Mouse (Mus musculus): Measurements from ENCODE around the gene Ccdc180. TPM values are rescaled to one million over a fixed set of nuclear protein-coding genes. Genes with fewer than 3 reads are reported as not detected.

Gene Ccdc180
- total RNA-seq (2014; fragmentation: Nextera tagmentation): 0.96 TPM in 1 of 2 replicates, not detected in the other
- not detected in 2 replicates for total RNA-seq (2017)

DNA sequence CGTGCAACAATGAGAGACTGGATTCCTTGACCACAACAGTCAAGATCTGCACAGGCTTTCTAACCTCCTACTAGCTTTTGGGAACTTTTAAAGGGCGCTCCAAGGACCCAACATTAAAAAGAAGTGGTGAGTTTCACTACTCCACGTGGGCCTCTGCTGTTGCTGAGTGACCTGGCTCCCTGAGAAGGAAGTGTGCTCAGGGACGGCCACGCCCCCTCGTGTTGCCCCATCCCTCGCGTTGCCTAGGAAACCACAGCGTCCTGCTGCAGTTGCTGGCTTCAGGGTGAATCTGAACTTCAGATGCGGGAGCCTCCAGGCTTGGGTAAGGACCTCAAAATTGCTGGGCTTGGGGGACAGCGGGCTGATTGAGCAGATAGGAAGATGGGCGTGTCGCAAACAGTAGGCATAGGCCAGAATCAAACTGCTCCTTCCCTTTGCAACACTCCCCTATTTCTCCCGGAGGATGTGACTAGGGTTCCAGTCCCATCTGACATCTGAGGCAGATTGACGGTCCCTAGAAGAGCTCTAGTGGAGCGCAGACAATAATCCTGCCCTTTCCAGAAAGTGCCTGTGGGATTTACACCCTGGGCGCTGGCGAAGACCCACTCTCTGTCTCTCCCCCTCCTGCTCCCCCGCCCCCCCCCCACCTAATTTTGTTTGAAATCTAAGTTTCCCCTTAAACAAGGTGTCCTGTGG, at the start of gene Ccdc180:
Gene Ccdc180 (plus strand): TSS at position 238 of the 696 bp plus-strand sequence.
- peak; percentile 75 for ATAC-seq (replicated peaks; ENCODE audit: low FRiP score, low TSS enrichment, poor library complexity, severe bottlenecking)

GRCm38 (mm10) chr4:45844355-45844754, 45.7 kb upstream of the Ccdc180 start:
- ATAC-seq (replicated peaks; ENCODE audit: low FRiP score, low TSS enrichment, poor library complexity, severe bottlenecking): no peak; the same call in 1 of the 2 replicates

GRCm38 (mm10) chr4:45846263-45846662, 43.8 kb upstream of the Ccdc180 start:
- no peak for ATAC-seq (replicated peaks; ENCODE audit: low FRiP score, low TSS enrichment, poor library complexity, severe bottlenecking)

GRCm38 (mm10) chr4:45848109-45848824, 41.8 kb upstream of the Ccdc180 start, which contains the start of gene Stra6l:
Stra6l (plus strand) TSS chr4:45848664.
- ATAC-seq (replicated peaks; ENCODE audit: low FRiP score, low TSS enrichment, poor library complexity, severe bottlenecking): no peak

GRCm38 (mm10) chr4:45848825-45849156, 41.3 kb upstream of the Ccdc180 start:
- no peak for ATAC-seq (replicated peaks; ENCODE audit: low FRiP score, low TSS enrichment, poor library complexity, severe bottlenecking)

DNA sequence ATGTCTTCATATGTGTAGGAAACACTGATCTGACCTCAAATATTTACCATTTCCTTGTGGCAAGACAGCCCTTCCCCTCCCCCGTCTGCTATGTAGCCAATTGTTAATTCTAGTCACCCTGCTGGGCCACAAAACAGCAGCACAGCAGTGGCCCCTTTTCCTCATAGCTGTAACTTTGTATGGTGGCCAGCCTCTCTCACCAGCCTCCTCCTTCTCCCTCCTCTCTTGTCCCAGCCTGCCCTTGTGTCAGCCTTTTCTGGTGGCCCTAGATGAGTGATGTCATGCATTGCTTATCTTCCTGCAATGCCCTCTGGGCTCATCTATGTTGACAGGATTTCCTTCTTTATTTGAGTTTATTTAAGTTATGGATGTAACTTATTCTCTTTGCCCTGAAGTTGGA, 40.7 kb upstream of the Ccdc180 start:
- ATAC-seq (replicated peaks; ENCODE audit: low FRiP score, low TSS enrichment, poor library complexity, severe bottlenecking): no peak

GRCm38 (mm10) chr4:45851640-45852051, 38.5 kb upstream of the Ccdc180 start:
- ATAC-seq (replicated peaks; ENCODE audit: low FRiP score, low TSS enrichment, poor library complexity, severe bottlenecking): no peak

DNA sequence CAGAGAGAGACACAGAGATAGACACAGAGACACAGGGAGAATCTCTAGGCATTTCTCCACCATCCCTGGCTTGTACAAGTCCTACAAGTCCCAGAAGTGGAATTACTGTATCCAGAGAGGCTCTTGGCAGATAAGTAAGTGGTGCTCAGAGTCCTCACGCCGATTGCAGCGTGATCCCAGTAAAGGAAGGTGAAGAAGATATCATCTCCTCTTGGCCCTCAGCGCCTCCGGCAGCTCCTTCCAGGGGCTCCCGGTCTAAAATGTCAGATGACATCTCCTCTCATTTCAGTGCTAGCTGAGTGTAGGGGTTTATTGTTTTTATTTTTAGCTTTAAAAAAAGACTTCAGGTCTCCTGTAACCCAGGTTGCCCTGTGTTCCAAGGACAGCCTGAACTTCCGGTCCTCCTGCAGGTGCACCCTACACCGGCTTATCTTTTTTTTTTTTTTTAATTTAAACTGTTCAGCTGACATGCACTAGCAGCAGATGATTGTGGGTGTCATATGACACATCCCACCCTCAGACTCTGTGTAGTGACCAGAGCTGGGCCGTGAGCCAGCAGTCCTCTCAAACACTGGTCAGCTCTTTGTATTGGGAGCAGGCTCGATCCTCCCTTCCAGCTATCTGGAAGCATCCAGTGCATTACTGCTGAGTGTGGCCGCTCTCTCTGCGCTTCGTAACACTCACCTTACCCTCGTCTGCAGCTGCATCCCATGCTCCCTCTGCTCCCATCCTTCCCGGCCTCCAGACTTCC, 36.4 kb upstream of the Ccdc180 start:
- ATAC-seq (replicated peaks; ENCODE audit: low FRiP score, low TSS enrichment, poor library complexity, severe bottlenecking): no peak

- 0 out of 2 replicates have a peak, but pooled peaks have one; percentile 55 for ATAC-seq (replicated peaks; ENCODE audit: low FRiP score, low TSS enrichment, poor library complexity, severe bottlenecking)
These were observed 34.2 kb upstream of the Ccdc180 start for GRCm38 (mm10) chr4:45855803-45856424.

- peak; percentile 37; the same call in 1 of the 2 replicates for ATAC-seq (replicated peaks; ENCODE audit: low FRiP score, low TSS enrichment, poor library complexity, severe bottlenecking)
These were observed 28.9 kb upstream of the Ccdc180 start for GRCm38 (mm10) chr4:45861160-45861559.

- ATAC-seq (replicated peaks; ENCODE audit: low FRiP score, low TSS enrichment, poor library complexity, severe bottlenecking): no peak
These were observed 22.7 kb upstream of the Ccdc180 start for GRCm38 (mm10) chr4:45867416-45867815.

DNA sequence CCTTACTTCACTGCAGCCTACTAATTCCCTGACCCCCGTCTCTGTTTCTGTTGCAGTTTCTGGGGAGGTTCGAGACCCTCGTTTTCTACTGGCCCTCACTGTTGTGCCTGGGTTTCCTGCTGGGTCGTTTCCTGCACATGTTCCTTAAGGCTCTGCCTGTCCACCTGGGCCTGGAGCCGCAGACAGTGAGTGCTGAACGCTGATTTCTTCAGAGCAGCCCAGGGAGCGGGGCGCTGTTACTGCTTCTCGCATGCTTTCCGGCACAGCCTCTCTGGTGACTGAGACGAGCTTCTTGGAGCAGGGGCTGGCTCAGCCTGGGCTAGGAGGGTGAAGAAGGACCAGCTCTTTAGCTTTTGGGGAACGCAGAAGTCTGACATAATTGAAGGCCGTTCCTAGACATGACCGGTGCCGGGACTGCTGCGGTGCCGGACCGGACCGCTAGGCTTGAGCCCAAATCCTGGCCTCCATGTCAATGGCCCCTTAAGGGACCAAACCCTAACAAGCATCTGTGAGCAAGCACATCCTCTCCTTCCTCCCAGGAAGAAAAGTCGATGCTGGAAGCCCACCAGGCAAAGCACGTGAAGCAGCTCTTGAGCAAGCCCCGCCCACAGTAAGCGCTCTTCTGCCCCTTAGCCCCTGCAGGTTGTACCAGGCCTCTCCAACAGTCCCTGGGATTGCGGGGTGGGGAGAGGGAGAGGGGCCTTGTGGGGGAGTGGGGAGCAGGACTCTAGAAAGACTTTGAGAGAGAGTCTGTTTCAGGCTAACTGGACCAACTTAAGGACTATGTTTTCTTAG, 20.9 kb upstream of the Ccdc180 start:
- ATAC-seq (replicated peaks; ENCODE audit: low FRiP score, low TSS enrichment, poor library complexity, severe bottlenecking): no peak

- ATAC-seq (replicated peaks; ENCODE audit: low FRiP score, low TSS enrichment, poor library complexity, severe bottlenecking): no peak
These were observed 18.0 kb upstream of the Ccdc180 start for GRCm38 (mm10) chr4:45872147-45872546.

GRCm38 (mm10) chr4:45878929-45879328, 11.2 kb upstream of the Ccdc180 start:
- ATAC-seq (replicated peaks; ENCODE audit: low FRiP score, low TSS enrichment, poor library complexity, severe bottlenecking): no peak

DNA sequence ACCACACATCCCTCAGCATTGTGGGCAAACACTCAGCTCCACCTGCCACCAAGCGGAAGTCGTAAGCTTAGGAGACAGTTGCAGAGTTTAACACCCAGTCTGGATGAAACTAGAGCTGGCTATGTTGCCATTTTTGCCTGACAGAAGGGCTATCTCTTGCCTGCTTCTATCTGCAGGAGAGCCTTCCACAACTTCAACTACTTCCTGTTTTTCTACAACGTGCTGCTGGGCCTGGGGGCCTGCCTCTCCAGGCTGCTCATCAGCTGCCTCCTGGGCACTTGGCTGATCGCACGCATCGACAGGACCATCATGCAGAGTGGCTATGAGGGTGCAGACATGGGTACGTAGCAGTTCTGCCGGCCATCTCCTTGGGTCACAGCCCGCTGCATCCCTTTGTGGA, 7.6 kb upstream of the Ccdc180 start:
- no peak for ATAC-seq (replicated peaks; ENCODE audit: low FRiP score, low TSS enrichment, poor library complexity, severe bottlenecking)

DNA sequence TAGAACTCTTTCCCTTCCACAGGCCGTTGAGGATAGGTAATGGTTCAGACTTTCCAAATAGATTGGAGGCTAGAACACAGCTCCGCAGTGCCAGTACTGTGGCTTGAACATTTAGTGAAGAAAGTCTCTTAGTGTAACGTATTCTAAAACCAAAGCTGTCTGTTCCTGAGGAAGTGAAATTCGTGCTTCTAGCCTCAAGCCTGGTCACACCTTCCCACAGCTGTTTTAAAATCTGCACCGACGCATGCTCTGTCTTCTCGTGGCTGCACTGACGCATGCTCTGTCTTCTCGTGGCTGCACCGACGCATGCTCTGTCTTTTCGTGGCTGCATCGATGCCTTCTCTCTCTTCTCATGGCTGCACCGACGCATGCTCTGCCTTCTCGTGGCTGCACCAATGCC, 6.9 kb upstream of the Ccdc180 start:
- ATAC-seq (replicated peaks; ENCODE audit: low FRiP score, low TSS enrichment, poor library complexity, severe bottlenecking): no peak

GRCm38 (mm10) chr4:45889487-45889886, 616 bp upstream of the Ccdc180 start:
- ATAC-seq (replicated peaks; ENCODE audit: low FRiP score, low TSS enrichment, poor library complexity, severe bottlenecking): no peak

- no peak for ATAC-seq (replicated peaks; ENCODE audit: low FRiP score, low TSS enrichment, poor library complexity, severe bottlenecking)
These were observed 6.5 kb downstream of the Ccdc180 start for GRCm38 (mm10) chr4:45896425-45897081.
